Mouse (Mus musculus): ENCODE data around the gene Cluap1.
"Not testable (repeated sequence)": the region's sequence is repeated elsewhere in the genome, so short reads cannot be mapped to it uniquely, and the experiment has no call there.

The Cluap1 gene

GRCm38 (mm10) chr16:3934701-3935100, 26.1 kb downstream of the Cluap1 start:
- no peak for DNase-seq (ENCODE audit: low read depth, low spot score)

DNA sequence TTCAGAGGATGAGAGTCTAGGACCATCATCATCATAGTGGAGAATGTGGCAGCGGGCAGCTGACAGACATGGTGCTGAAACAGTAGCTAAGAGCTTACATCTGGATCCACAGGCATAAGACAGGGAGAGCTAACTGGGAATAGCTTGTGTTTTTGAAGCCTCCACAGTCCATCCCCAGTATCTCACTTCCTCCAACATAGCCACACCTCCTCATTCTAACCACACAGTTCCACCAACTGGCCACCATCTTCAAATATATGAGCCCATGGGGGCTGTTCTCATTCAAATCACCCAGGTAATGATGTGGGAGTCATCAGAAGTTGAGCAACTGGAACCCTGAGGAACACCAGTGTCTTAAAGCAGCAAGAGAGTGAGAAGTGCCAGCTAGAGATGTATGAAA, 42.5 kb downstream of the Cluap1 start:
- DNase-seq (ENCODE audit: low read depth, low spot score) = no peak

GRCm38 (mm10) chr16:3956369-3956768, 47.8 kb downstream of the Cluap1 start:
- DNase-seq (ENCODE audit: low read depth, low spot score) = no peak

GRCm38 (mm10) chr16:3959261-3959660, 50.7 kb downstream of the Cluap1 start:
- DNase-seq (ENCODE audit: low read depth, low spot score) = no peak

DNA sequence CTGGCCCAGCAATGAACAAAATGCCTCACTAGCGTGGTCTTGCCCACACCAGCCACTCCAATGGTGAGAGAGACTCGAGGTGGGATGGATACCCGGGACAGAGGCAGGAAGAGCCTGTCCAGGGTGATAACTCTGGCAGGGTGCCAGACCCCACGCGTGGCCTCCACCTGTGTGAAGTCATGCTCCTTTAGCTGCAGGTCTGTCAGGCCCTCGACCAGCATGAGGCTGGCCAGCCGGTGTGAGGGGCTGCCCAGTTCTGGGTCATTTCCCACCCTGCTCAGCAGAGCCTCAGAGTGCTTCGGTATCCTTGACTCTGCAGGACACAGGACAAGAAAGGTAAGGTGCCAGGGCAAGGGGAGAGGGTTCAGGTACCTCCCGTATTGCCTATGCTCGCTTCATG, 56.4 kb downstream of the Cluap1 start:
- DNase-seq (ENCODE audit: low read depth, low spot score) = no peak

GRCm38 (mm10) chr16:3965534-3965933, 56.9 kb downstream of the Cluap1 start:
- no peak for DNase-seq (ENCODE audit: low read depth, low spot score)

DNA sequence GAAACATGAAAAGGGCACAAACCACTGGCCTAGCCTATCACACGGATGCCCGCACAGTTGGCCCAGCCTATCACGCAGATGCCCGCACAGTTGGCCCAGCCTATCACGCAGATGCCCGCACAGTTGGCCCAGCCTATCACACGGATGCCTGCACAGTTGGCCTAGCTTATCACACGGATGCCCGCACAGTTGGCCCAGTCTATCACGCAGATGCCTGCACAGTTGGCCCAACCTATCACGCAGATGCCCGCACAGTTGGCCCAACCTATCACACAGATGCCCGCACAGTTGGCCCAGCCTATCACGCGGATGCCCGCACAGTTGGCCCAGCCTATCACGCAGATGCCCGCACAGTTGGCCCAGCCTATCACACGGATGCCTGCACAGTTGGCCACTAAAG, 65.9 kb downstream of the Cluap1 start:
- not testable (repeated sequence) for DNase-seq (ENCODE audit: low read depth, low spot score)

- DNase-seq (ENCODE audit: low read depth, low spot score) = no peak
These were observed 67.1 kb downstream of the Cluap1 start for GRCm38 (mm10) chr16:3975658-3976057.

GRCm38 (mm10) chr16:3976251-3976671, 67.7 kb downstream of the Cluap1 start, which contains the start of gene Nlrc3:
TSS of gene Nlrc3 (minus strand) at chr16:3976632.
- DNase-seq (ENCODE audit: low read depth, low spot score) = no peak

- no peak for DNase-seq (ENCODE audit: low read depth, low spot score)
These were observed 68.1 kb downstream of the Cluap1 start for GRCm38 (mm10) chr16:3976712-3977111.

DNA sequence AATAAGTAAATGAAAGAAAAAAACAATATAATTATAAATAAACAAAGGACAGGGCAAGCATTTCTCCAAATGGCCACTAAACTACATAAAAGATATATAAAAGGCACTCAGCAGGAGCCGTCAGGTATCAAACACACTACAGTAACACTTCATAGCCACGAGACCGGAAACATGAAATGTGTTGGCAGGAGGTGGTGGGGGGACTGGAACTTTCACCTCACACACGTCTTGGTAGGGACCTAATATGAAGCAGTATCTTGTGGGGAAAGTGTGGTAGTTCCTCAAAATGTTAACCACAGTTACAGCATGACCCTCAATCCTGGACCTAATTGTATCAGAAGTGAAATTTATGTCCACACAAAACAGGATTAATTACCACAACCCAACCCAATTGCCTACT, 73.6 kb downstream of the Cluap1 start:
- DNase-seq (ENCODE audit: low read depth, low spot score) = no peak

- no peak for DNase-seq (ENCODE audit: low read depth, low spot score)
These were observed 74.6 kb downstream of the Cluap1 start for GRCm38 (mm10) chr16:3983146-3983700.

DNA sequence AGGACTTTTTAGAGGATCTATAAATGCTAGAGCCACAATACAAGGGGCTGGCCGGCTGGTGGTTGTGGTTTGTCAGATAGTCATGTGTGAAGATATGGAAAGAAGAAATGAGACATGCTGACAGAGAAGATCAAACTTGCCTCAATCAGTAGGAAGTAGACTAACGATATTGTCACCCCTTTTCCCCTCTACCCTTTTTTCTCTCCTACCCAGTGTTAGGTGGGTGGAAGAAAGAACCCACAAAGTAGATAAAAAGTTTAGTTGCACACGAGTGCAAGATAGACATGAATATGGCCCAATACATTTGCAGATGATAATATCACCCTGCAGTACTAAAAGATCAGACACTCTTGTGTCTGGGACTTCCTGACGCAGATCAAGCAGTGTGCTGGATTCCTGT, 79.8 kb downstream of the Cluap1 start:
- DNase-seq (ENCODE audit: low read depth, low spot score) = no peak

Measured in embryo, embryonic 11.5 days (tissue).